31 mouse cellular contexts compared by ENCODE assay signal in genomic region chr19:42075992-42076391, GRCm38 (mm10). TPM values are rescaled to one million over a fixed set of nuclear protein-coding genes. Genes with fewer than 3 reads are reported as not detected.
"Had no signal": no experiment of that assay in that cellular context is flagged by ENCODE, and none has a peak within 500 bp of the region (broad histone marks: within the 10 kb centered on the region; RNA-seq: fewer than 3 reads in every experiment).

No protein-coding gene starts in this region.

- ATAC-seq: hindbrain, embryonic 16.5 days; inflammation-experienced regulatory T-cells, adult 6 months; intestine, embryonic 15.5 days; intestine, postnatal 0 days; liver, embryonic 12.5 days had no signal

- H3K4me2 ChIP-seq: heart, embryonic 12.5 days; hindbrain, embryonic 12.5 days; hindbrain, embryonic 14.5 days; intestine, embryonic 15.5 days; kidney, embryonic 15.5 days; limb, embryonic 12.5 days; liver, embryonic 12.5 days had no signal

- H3K4me1 ChIP-seq: heart, embryonic 12.5 days; intestine, embryonic 15.5 days; limb, embryonic 10.5 days had no signal

- H3K27me3 ChIP-seq: heart, embryonic 12.5 days; hindbrain, embryonic 12.5 days; intestine, embryonic 15.5 days; kidney, embryonic 15.5 days; limb, embryonic 12.5 days; liver, embryonic 12.5 days had no signal

- DNase-seq: gastrocnemius, postnatal 25 days; heart, adult 2 months; heart, postnatal 10 days; heart, postnatal 4 days; kidney, adult 2 months; kidney, adult 9 months; kidney, postnatal 14 days; kidney, postnatal 36 days; layer of hippocampus, adult 9-11 months; liver had no signal

- H3K4me3 ChIP-seq: heart, adult 2 months; heart, embryonic 12.5 days; hindbrain, embryonic 10.5 days; hindbrain, embryonic 12.5 days; intestine, embryonic 15.5 days; kidney, embryonic 15.5 days; left cerebral cortex, adult 2 months; limb, embryonic 10.5 days; limb, embryonic 12.5 days; liver, embryonic 12.5 days had no signal

- H3K9me3 ChIP-seq: heart, embryonic 12.5 days; hindbrain, embryonic 10.5 days; hindbrain, embryonic 12.5 days; intestine, embryonic 15.5 days; kidney, embryonic 15.5 days; limb, embryonic 10.5 days; limb, embryonic 12.5 days; liver, embryonic 12.5 days had no signal

- H3K9ac ChIP-seq: heart, embryonic 12.5 days; hindbrain, embryonic 12.5 days; hindbrain, embryonic 14.5 days; intestine, embryonic 15.5 days; kidney, embryonic 15.5 days; limb, embryonic 12.5 days; liver, embryonic 12.5 days; liver, embryonic 14.5 days had no signal

- H3K27ac ChIP-seq: heart, adult 2 months; hindbrain, embryonic 10.5 days; hindbrain, embryonic 12.5 days; hindbrain, embryonic 14.5 days; intestine, embryonic 15.5 days; kidney, embryonic 15.5 days; left cerebral cortex, adult 2 months; limb, embryonic 10.5 days; limb, embryonic 12.5 days; liver, embryonic 12.5 days; liver, embryonic 14.5 days had no signal

- H3K36me3 ChIP-seq: intestine, embryonic 15.5 days; liver, embryonic 12.5 days had no signal

RNA-seq across cellular contexts. Expression of gene 4933411K16Rik, which starts 23.9 kb away (rescaled TPM):
- total RNA-seq: granulocyte monocyte progenitor cell, adult 5-6 weeks; heart, postnatal 25 days had no signal
- polyA plus RNA-seq: heart, embryonic 12.5 days; heart, embryonic 14.5 days; heart, embryonic 16.5 days; hindbrain, embryonic 10.5 days; hindbrain, embryonic 12.5 days; hindbrain, embryonic 14.5 days; hindbrain, embryonic 16.5 days; inflammation-experienced regulatory T-cells, adult 6 months; intestine, embryonic 15.5 days; limb, embryonic 12.5 days had no signal

RNA-seq across cellular contexts. Expression of gene Hoga1, which starts 30.6 kb away (rescaled TPM):
- total RNA-seq: granulocyte monocyte progenitor cell, adult 5-6 weeks had no signal
- polyA plus RNA-seq: inflammation-experienced regulatory T-cells, adult 6 months had no signal

RNA-seq across cellular contexts. Expression of gene Ankrd2, which starts 40.2 kb away (rescaled TPM):
- total RNA-seq: granulocyte monocyte progenitor cell, adult 5-6 weeks; heart, postnatal 10 days; heart, postnatal 25 days; layer of hippocampus, postnatal 25 days; left cerebral cortex, postnatal 36 days had no signal
- polyA plus RNA-seq: heart, adult 2 months; heart, embryonic 12.5 days; heart, embryonic 14.5 days; heart, embryonic 16.5 days; hindbrain, embryonic 10.5 days; hindbrain, embryonic 12.5 days; inflammation-experienced regulatory T-cells, adult 6 months; kidney, embryonic 15.5 days; large intestine, adult 2 months; limb, embryonic 10.5 days had no signal
